Mouse (Mus musculus) c-Kit-positive CD71-negative TER-119-negative erythroid progenitor cells, embryonic 14.5 days (primary cell): ENCODE measurements around the gene P2rx4.

Source experiments
- DNase-seq: peaks from one replicate; pipeline ENCODE4 v3.0.0-alpha.2; 2013; ENCODE audit warnings: low read depth

Gene P2rx4

GRCm38 (mm10) chr5:122703574-122703973, 3.8 kb upstream of the P2rx4 start:
- DNase-seq, result no peak

DNA sequence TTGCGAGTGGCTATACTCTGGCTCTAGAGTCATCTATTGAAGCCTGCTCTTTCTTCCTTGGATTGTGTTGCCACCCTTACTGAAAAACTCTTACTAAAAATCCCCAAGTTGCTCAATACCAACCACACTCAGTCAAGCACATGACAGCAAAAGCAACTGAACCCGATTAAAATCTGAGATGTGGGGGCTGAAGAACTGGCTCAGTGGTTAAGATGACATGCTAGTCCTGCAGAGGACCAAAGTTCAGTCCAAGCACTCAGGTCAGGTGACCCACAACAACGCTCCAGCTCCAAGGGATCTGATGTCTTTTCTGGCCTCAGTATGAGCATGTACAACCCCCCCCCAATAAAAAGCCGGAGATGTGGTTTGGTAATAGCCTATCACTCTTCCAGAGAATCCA, 2.8 kb upstream of the P2rx4 start:
- no peak for DNase-seq

- no peak for DNase-seq
These were observed 2.2 kb upstream of the P2rx4 start for GRCm38 (mm10) chr5:122705174-122705573.

DNA sequence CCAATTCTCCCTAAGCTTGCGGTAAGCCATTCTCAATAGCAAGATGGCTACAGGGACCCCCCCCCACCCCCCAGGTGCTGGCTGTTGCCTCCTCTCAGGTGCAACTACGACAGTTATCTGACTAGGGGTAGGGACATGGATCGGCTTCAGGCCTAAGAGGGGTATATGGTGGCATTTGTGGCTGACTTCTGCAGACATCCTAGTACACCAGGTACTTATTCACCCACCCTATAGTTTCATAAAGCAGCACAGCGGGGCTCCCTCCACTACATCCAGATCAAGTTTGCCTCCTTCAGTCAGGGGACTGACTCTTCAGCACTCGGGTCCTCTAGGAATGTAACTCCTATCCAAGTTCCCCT, 448 bp upstream of the P2rx4 start:
- DNase-seq, result no peak

DNA sequence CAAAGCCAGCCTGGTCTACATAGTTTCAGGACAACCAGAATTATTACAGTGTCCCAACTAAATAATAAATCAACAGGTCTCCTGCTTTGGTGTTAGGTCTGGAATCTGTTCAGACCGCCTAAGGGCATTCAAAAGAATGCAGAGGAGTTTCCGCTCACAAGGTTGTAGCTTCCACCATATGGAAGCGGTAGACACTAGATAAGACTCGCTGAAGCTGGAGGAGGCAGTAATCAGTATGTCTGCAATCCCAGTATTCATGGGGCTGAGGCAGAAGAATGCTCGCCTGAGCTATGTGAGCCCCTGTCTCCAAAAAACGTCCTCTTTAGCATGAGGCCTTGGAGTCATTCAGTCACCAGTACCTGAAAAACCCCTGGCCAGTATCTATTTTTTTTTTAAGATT, 1.5 kb downstream of the P2rx4 start:
- DNase-seq, result no peak

DNA sequence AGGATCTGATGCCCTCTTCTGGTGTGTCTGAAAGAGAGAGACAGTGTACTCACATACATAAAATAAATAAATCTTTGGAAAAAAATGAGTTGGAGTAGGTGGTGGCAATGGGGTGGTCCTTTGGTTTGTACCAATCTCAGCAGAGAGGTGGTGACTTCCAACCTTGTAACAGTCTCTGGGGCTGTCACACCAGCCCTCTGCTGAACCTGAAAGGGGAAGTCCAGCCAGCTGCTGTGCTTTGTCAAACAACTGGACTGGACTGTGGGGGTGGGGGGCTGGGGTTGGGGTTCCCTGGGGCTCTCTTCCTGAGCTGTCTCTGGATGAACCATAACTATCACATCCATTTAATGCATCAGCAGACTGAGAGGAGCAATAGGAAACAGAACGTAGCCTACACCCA, 8.4 kb downstream of the P2rx4 start:
- DNase-seq, result no peak

- no peak for DNase-seq
These were observed 9.4 kb downstream of the P2rx4 start for GRCm38 (mm10) chr5:122716793-122717192.

GRCm38 (mm10) chr5:122718400-122718799, 11.1 kb downstream of the P2rx4 start:
- no peak for DNase-seq

- DNase-seq, result no peak
These were observed 11.8 kb downstream of the P2rx4 start for GRCm38 (mm10) chr5:122719168-122719567.

- DNase-seq, result no peak
These were observed 18.1 kb downstream of the P2rx4 start for GRCm38 (mm10) chr5:122725453-122725852.

DNA sequence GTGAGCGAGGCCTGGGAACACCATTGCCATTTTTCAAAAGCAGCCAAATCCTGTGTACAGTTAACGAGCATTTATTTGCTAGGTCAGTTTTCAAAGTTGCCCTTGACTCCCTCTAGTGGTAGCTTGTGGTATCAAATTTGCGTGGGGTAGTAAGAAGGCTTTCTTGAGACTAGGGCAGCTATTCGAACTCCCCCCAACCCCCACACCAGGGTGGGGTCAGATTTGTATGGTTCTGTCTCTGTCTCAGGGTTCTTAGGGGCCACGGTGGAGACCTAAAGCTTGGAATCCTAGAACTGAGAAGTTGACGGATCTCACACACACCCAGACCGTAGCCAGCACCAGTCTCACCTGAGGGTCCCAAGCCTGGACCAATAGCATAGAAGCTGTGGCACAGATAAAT, 18.7 kb downstream of the P2rx4 start:
- peak; percentile 84 for DNase-seq

GRCm38 (mm10) chr5:122726595-122726994, 19.3 kb downstream of the P2rx4 start:
- DNase-seq, result no peak

DNA sequence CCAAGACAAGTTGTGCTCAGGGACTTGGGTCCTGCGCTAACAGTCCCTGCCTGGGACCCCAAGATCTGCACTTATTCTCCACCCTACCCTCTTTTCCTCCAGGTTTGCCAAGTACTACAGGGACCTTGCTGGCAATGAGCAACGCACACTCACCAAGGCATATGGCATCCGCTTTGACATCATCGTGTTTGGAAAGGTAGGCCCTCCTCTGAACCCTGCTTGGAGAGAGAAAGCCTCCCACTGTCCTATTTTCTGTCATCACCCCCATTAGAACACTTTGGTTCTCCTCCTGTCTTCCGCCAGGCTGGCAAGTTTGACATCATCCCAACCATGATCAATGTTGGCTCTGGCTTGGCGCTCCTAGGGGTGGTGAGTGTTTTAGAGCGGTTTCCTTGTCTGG, 19.8 kb downstream of the P2rx4 start:
- no peak for DNase-seq

DNA sequence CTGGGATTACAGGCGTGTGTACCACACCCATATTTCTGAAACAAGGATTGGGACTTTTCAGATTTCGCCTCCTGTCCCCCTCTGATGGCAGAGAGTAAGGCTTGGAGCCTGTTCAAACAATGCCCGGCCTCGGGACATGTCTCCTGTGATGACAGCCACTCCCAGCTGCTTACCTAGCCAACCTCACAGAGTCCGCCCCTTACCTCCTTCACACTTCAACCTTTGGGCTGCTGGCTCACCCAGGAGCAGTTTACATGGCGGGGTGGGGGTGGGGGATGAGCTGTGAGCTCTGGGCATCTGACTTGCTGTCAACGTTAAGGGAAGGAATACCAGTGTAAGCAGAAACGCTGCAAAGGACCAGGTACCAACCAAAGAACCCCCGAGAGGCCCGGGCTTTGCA, 23.4 kb downstream of the P2rx4 start:
- no peak for DNase-seq

DNA sequence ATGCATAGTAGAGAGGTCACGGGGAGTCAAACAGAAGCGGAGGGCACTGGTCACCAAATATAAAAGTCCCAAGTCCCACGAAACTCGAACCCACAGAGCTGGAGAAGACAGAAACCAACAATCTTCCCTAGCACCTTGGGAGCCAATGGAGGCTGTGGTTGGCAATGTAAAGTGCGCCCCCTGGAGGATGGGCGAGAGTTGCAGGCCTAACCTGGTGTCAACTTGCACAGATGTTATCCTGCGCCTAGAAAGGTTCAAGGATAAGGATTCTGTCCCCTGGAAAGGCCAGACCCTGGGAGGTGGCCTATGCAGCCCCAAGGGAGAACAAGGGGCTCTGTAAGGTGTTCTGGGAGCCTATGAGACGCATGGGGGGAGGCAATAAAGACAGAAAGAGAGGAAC, 24.0 kb downstream of the P2rx4 start:
- peak; percentile 66 for DNase-seq

GRCm38 (mm10) chr5:122731991-122732673, 24.8 kb downstream of the P2rx4 start:
- peak; percentile 43 for DNase-seq

- DNase-seq, result no peak
These were observed 26.5 kb downstream of the P2rx4 start for GRCm38 (mm10) chr5:122733881-122734280.

DNA sequence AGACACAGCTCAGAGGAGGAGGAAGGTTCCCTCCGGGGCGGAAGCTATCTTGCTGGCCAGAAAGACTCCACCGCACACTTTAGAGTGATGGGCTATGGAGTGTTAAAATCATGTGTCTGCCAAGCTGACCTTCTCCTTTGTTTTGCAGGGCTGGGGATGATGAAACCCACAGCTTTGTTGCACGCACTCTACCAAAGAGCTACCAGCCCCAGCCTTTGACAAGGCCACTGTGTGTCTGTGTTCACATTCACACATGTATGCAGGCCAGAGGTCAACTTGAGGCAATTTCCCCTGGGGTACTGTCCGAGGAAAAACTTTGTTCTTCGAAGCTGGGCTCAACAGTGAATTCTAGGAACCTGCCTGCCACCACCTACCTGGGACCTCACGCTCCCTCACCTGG, 28.5 kb downstream of the P2rx4 start:
- DNase-seq, result no peak

- DNase-seq, result no peak
These were observed 29.4 kb downstream of the P2rx4 start for GRCm38 (mm10) chr5:122736761-122737160.

- no peak for DNase-seq
These were observed 36.6 kb downstream of the P2rx4 start for GRCm38 (mm10) chr5:122743880-122744422.

DNA sequence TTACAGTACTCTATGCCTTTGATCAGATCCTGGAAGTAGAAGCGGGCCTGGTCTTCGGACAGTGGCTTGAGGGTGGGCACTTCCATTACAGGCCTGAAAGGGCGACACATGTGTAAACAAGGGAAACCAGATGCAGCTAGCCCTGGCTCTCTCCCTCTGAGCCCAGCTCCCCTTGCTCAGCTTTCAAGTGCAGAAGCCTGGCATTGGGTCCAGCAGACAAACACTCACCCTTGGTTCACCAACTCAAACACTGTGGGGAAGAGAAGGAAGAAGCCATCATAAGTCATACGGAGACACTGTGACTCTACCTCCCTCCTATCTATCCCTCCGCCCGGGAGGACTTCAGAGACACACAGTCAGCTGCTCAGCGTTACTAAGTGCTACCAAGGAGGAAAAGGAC, 40.6 kb downstream of the P2rx4 start:
- no peak for DNase-seq

DNA sequence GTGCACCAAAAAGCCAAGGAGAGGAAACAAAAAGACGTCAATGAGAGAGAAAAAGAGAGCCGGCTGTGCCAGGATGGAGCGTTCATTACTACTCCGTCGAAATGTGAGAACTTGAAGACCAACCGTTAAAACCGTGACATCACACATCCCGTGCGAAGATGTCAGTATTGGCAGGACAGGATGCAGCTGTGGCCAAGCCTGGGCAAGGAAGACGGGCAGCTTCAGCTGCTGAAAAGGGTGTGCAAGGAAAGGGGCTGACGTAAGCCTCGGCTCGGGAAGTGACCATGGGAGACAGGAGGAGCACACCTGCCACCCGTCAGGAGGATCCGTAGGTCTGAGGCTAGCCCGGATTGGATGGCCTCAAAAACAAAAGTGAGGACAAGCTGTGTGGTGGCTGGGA, 47.1 kb downstream of the P2rx4 start:
- DNase-seq, result no peak

- DNase-seq, result no peak
These were observed 48.3 kb downstream of the P2rx4 start for GRCm38 (mm10) chr5:122755620-122756019.

GRCm38 (mm10) chr5:122756144-122756543, 48.8 kb downstream of the P2rx4 start:
- DNase-seq, result no peak
